ENCODE assay signal across 8 mouse cellular contexts in genomic region chrX:94061246-94061645, GRCm38 (mm10).
DNase-seq lines count a peak whose midpoint lies in the region; ATAC-seq and TF ChIP-seq lines count a peak whose summit lies in the region.

No protein-coding gene starts in this region.

- TF ChIP-seq CTCF in liver, adult 2 months (IDR thresholded peaks at IDR 0.05; ENCODE audit: low read depth, low read length), result no peak

- no peak for ATAC-seq in limb, embryonic 15.5 days (ENCODE audit: insufficient number of reproducible peaks, low FRiP score, low TSS enrichment, low read depth)
- ATAC-seq in forebrain, embryonic 12.5 days (ENCODE audit: low FRiP score), result no peak
- no peak for ATAC-seq in hindbrain, embryonic 11.5 days (ENCODE audit: low FRiP score)

- no peaks in the 10 kb centered on the region for H3K36me3 ChIP-seq in liver, adult 2 months (ENCODE audit: control insufficient read depth, insufficient read depth, low read length)
- H3K36me3 ChIP-seq in limb, embryonic 15.5 days, result no peaks in the 10 kb centered on the region
- no peaks in the 10 kb centered on the region for H3K36me3 ChIP-seq in forebrain, embryonic 12.5 days (replicated peaks)
- H3K36me3 ChIP-seq in hindbrain, embryonic 11.5 days (ENCODE audit: control insufficient read depth, insufficient read depth, low read length), result no peaks in the 10 kb centered on the region

- no peak for DNase-seq in liver, adult 2 months (ENCODE audit: extremely low read depth, low read depth, low spot score)
- no peak for DNase-seq in liver
- DNase-seq in adrenal gland, postnatal 14 days, result peak; percentile 30
- peak; percentile 35 for DNase-seq in heart, adult 8-10 months (ENCODE audit: low spot score)
- DNase-seq in c-Kit-positive CD71-positive TER-119-positive erythroid progenitor cells, embryonic 14.5 days (ENCODE audit: low spot score), result no peak
- DNase-seq in hindbrain, embryonic 11.5 days (ENCODE audit: low spot score), result no peak

- H3K27me3 ChIP-seq in liver, adult 2 months (ENCODE audit: control insufficient read depth, insufficient read depth, low read length), result no peaks in the 10 kb centered on the region
- H3K27me3 ChIP-seq in limb, embryonic 15.5 days, result peaks cover 20% of the 10 kb centered on the region
- peaks cover 55% of the 10 kb centered on the region for H3K27me3 ChIP-seq in forebrain, embryonic 12.5 days
- peaks cover 6% of the 10 kb centered on the region; the same call in 1 of the 2 replicates for H3K27me3 ChIP-seq in hindbrain, embryonic 11.5 days (ENCODE audit: control insufficient read depth, insufficient read depth, low read length)

- WGBS in liver, adult 2 months, result 27% methylated on average over 6 of the region's 6 CpGs
- WGBS in limb, embryonic 15.5 days, result 35% methylated on average over 6 of the region's 6 CpGs
- 54% methylated on average over 6 of the region's 6 CpGs for WGBS in forebrain, embryonic 12.5 days
- WGBS in hindbrain, embryonic 11.5 days, result 63% methylated on average over 6 of the region's 6 CpGs

- H3K9me3 ChIP-seq in limb, embryonic 15.5 days, result no peaks in the 10 kb centered on the region
- no peaks in the 10 kb centered on the region for H3K9me3 ChIP-seq in forebrain, embryonic 12.5 days
- H3K9me3 ChIP-seq in hindbrain, embryonic 11.5 days (ENCODE audit: control insufficient read depth, low read length), result no peaks in the 10 kb centered on the region

- no peaks in the 10 kb centered on the region for H3K79me2 ChIP-seq in liver, adult 2 months (ENCODE audit: control insufficient read depth, insufficient read depth, low read length)

- TF ChIP-seq POLR2A in liver, adult 2 months (IDR thresholded peaks at IDR 0.05; ENCODE audit: extremely low read depth, insufficient read depth, low read length), result no peak

- peak overlapping the region; percentile 17; the same call in 1 of the 2 replicates for H3K9ac ChIP-seq in liver, adult 2 months (ENCODE audit: low read depth, low read length)
- no peak overlapping the region for H3K9ac ChIP-seq in limb, embryonic 15.5 days
- H3K9ac ChIP-seq in forebrain, embryonic 12.5 days, result no peak overlapping the region
- no peak overlapping the region for H3K9ac ChIP-seq in hindbrain, embryonic 11.5 days (ENCODE audit: low read depth, low read length)

- peaks cover 4% of the 10 kb centered on the region; the same call in 1 of the 2 replicates for H3K4me1 ChIP-seq in liver, adult 2 months (ENCODE audit: control insufficient read depth, insufficient read depth, low read length)
- H3K4me1 ChIP-seq in limb, embryonic 15.5 days, result no peaks in the 10 kb centered on the region
- no peaks in the 10 kb centered on the region for H3K4me1 ChIP-seq in forebrain, embryonic 12.5 days
- no peaks in the 10 kb centered on the region for H3K4me1 ChIP-seq in hindbrain, embryonic 11.5 days (replicated peaks; ENCODE audit: control insufficient read depth, insufficient read depth, low read length)

- no peak overlapping the region for H3K27ac ChIP-seq in liver, adult 2 months (replicated peaks; ENCODE audit: insufficient read depth, low read depth, low read length)
- peak overlapping the region; percentile 54 for H3K27ac ChIP-seq in limb, embryonic 15.5 days
- no peak overlapping the region for H3K27ac ChIP-seq in forebrain, embryonic 12.5 days
- no peak overlapping the region for H3K27ac ChIP-seq in hindbrain, embryonic 11.5 days (ENCODE audit: low read depth, low read length)

- H3K4me2 ChIP-seq in limb, embryonic 15.5 days, result no peak overlapping the region
- H3K4me2 ChIP-seq in forebrain, embryonic 12.5 days, result no peak overlapping the region
- no peak overlapping the region for H3K4me2 ChIP-seq in hindbrain, embryonic 11.5 days (replicated peaks; ENCODE audit: low read depth, low read length)

- H3K4me3 ChIP-seq in liver, adult 2 months (ENCODE audit: insufficient read depth, low read depth, low read length), result no peak overlapping the region
- H3K4me3 ChIP-seq in limb, embryonic 15.5 days, result no peak overlapping the region
- no peak overlapping the region for H3K4me3 ChIP-seq in forebrain, embryonic 12.5 days (replicated peaks)
- no peak overlapping the region for H3K4me3 ChIP-seq in hindbrain, embryonic 11.5 days (ENCODE audit: low read depth, low read length)

Comparison
In these comparisons a context has a peak if more than half of its experiments do, and no peak if none do; other contexts are left out.
1. DNase-seq: peak in adrenal gland, postnatal 14 days (single experiment) and heart, adult 8-10 months (single experiment); none in liver, adult 2 months (single experiment), liver (single experiment), c-Kit-positive CD71-positive TER-119-positive erythroid progenitor cells, embryonic 14.5 days (single experiment) and hindbrain, embryonic 11.5 days (single experiment).